Mouse (Mus musculus): ENCODE measurements around the gene Ccdc185.
A peak's percentile ranks its signal among the peaks of the same experiment; 100 is the strongest.

Gene Ccdc185

GRCm38 (mm10) chr1:182749080-182749479, at the start of gene Ccdc185:
TSS of gene Ccdc185 (minus strand) at chr1:182749180.
- no peak for DNase-seq (ENCODE audit: extremely low spot score)

GRCm38 (mm10) chr1:182797048-182797447, 48.1 kb upstream of the Ccdc185 start:
- DNase-seq (ENCODE audit: extremely low spot score) = no peak

GRCm38 (mm10) chr1:182794628-182795027, 45.6 kb upstream of the Ccdc185 start:
- no peak for DNase-seq (ENCODE audit: extremely low spot score)

- no peak for DNase-seq (ENCODE audit: extremely low spot score)
Measured at GRCm38 (mm10) chr1:182794221-182794620, 45.2 kb upstream of the Ccdc185 start.

- DNase-seq (ENCODE audit: extremely low spot score) = peak; percentile 78
Measured at GRCm38 (mm10) chr1:182792521-182793071, 43.6 kb upstream of the Ccdc185 start.

- no peak for DNase-seq (ENCODE audit: extremely low spot score)
Measured at GRCm38 (mm10) chr1:182788896-182789295, 39.9 kb upstream of the Ccdc185 start.

- DNase-seq (ENCODE audit: extremely low spot score) = no peak
Measured at GRCm38 (mm10) chr1:182787030-182787429, 38.0 kb upstream of the Ccdc185 start.

- DNase-seq (ENCODE audit: extremely low spot score) = no peak
Measured at GRCm38 (mm10) chr1:182785504-182785903, 36.5 kb upstream of the Ccdc185 start.

- DNase-seq (ENCODE audit: extremely low spot score) = no peak
Measured at GRCm38 (mm10) chr1:182784784-182785183, 35.8 kb upstream of the Ccdc185 start.

- DNase-seq (ENCODE audit: extremely low spot score) = no peak
Measured at GRCm38 (mm10) chr1:182783774-182784173, 34.8 kb upstream of the Ccdc185 start.

GRCm38 (mm10) chr1:182779024-182779520, 30.1 kb upstream of the Ccdc185 start:
- DNase-seq (ENCODE audit: extremely low spot score) = no peak

GRCm38 (mm10) chr1:182778225-182778624, 29.2 kb upstream of the Ccdc185 start:
- DNase-seq (ENCODE audit: extremely low spot score) = no peak

- peak; percentile 35 for DNase-seq (ENCODE audit: extremely low spot score)
Measured at GRCm38 (mm10) chr1:182776749-182777410, 27.9 kb upstream of the Ccdc185 start.

- no peak for DNase-seq (ENCODE audit: extremely low spot score)
Measured at GRCm38 (mm10) chr1:182775576-182775975, 26.6 kb upstream of the Ccdc185 start.

- peak; percentile 67 for DNase-seq (ENCODE audit: extremely low spot score)
Measured at GRCm38 (mm10) chr1:182764541-182765281, 15.7 kb upstream of the Ccdc185 start.

GRCm38 (mm10) chr1:182763716-182764461, 14.9 kb upstream of the Ccdc185 start, which contains the start of gene Susd4:
TSS of gene Susd4 (plus strand) at chr1:182763860.
- peak; percentile 78 for DNase-seq (ENCODE audit: extremely low spot score)

- peak; percentile 23 for DNase-seq (ENCODE audit: extremely low spot score)
Measured at GRCm38 (mm10) chr1:182763191-182763715, 14.3 kb upstream of the Ccdc185 start.

- DNase-seq (ENCODE audit: extremely low spot score) = no peak
Measured at GRCm38 (mm10) chr1:182758783-182759182, 9.8 kb upstream of the Ccdc185 start.

GRCm38 (mm10) chr1:182754865-182755264, 5.9 kb upstream of the Ccdc185 start:
- DNase-seq (ENCODE audit: extremely low spot score) = no peak

- no peak for DNase-seq (ENCODE audit: extremely low spot score)
Measured at GRCm38 (mm10) chr1:182753694-182754093, 4.7 kb upstream of the Ccdc185 start.

GRCm38 (mm10) chr1:182751301-182751700, 2.3 kb upstream of the Ccdc185 start:
- DNase-seq (ENCODE audit: extremely low spot score) = no peak

GRCm38 (mm10) chr1:182747834-182748233, 1.1 kb downstream of the Ccdc185 start:
- DNase-seq (ENCODE audit: extremely low spot score) = no peak

Data from embryo, embryonic 9.5 days (tissue).